Mouse (Mus musculus): ENCODE results near the gene Caln1.

- TF ChIP-seq GATA1 (IDR thresholded peaks at IDR 0.05; ENCODE audit: borderline replicate concordance, low read length) (no peak), FLI1 (IDR thresholded peaks at IDR 0.05; ENCODE audit: low read length) (no peak)
Measured at GRCm38 (mm10) chr5:130708616-130709015, 339.4 kb downstream of the Caln1 start.

All from megakaryocyte, embryonic 14.5 days (primary cell).